Mouse (Mus musculus) adrenal gland, postnatal 4 days (tissue): Measurements from ENCODE around the gene Kdm4b. TPM values are rescaled to one million over a fixed set of nuclear protein-coding genes. Genes with fewer than 3 reads are reported as not detected.

Experiments used
- DNase-seq, 2 experiments: peaks; one replicate each; pipeline ENCODE4 v3.0.0; 2021 to 2022; ENCODE audit warnings: low spot score in 2 of 2, mixed read lengths in 2 of 2
- total RNA-seq, 2 experiments: library from RNA; stranded (reverse); gene quantifications; 2 replicates each; pipeline ENCODE4 v1.2.3; 2021

The Kdm4b gene
- total RNA-seq, 2 experiments from 2014 or later, result 50.1 to 54.1 TPM

DNA sequence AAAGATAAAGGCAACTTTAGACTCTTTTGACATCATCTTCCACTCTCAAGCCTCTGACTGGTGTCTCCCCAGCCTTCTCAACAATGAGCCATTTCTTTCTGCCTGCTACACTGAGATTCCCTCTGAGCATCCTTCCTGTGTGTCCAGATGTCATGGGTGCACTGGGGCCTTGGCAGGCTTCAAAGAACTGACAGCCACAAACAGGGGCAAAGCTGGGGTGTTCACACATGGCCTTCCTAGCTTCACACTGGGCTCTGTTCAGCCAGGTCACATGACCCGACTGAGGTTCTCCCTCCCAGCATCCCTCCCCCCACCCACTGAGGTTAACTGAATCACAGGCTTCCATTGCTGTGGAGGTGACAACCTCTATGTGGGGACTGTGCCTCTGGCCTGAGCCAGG is 29.7 kb upstream of the Kdm4b start:
- DNase-seq, result no peak

DNA sequence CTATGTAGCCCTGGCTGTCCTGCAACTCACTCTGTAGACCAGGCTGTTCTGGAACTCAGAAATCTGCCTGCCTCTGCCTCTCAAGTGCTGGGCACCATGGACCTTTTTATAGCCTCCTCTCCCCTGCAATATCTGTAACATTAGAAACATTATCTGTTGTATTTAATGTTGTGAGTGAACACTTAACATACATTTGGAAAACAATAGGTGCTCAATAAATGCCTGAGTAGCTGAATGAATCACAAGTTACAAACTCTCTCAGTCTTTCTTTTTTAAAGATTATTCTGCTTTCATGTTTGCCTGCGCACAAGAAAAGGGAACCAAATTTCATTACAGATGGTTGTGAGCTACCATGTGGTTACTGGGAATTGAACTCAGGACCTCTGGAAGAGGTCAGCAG is 27.6 kb upstream of the Kdm4b start:
- no peak for DNase-seq

DNA sequence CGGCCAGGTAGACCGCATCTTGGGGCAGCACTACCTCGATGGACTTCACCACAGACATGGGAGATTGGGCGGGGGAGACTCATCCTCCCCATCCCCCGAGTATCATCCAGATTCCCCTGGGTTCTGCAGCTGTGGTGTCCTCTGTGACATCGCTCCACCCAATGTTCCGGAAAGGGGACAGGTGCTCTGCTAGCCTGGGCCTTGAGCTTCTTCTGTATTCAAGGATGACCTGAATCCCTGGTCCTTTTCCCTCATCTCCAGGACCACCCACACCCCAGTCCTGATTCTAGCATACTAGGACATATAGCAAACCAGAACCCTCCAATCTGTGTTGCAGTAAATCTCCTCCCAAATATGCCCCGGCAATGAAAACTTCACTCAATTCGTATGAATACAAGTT is 25.7 kb upstream of the Kdm4b start, which contains the start of gene Arrdc5:
Gene Arrdc5, minus strand, starts transcription at position 101 of the 400 bp plus-strand sequence.
- DNase-seq, result no peak

DNA sequence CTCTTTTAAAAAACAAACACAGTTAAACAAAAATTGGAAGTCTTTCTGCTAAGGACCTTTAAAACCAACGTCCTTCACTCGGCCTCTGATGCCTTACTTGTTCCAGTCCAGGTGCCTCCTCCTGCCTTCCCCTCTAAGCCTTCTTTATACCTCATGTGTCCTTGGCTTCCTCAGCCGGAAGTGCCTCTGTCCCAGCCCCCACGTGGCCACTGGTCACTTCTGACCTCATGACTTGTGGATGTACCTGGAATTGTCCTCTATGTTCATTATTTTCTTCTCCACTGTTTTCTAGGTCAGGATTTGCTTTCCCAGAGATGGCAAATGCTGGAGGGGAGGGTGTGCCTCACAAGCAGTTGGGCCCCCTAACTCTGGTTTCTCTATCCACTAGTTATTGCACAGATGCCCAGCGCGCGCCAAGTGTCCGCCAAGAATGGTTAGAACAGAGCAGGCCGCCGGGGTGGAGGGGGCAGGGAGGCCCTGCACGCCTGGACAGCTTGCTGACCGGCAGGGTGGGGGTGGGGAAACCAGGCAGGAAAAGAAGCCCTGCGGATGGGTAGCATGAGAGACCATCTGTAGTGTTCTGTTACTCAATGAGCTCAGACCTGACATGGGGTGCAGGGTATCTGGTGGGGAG is 23.4 kb upstream of the Kdm4b start:
- DNase-seq, result peak; percentile 34 to 37

DNA sequence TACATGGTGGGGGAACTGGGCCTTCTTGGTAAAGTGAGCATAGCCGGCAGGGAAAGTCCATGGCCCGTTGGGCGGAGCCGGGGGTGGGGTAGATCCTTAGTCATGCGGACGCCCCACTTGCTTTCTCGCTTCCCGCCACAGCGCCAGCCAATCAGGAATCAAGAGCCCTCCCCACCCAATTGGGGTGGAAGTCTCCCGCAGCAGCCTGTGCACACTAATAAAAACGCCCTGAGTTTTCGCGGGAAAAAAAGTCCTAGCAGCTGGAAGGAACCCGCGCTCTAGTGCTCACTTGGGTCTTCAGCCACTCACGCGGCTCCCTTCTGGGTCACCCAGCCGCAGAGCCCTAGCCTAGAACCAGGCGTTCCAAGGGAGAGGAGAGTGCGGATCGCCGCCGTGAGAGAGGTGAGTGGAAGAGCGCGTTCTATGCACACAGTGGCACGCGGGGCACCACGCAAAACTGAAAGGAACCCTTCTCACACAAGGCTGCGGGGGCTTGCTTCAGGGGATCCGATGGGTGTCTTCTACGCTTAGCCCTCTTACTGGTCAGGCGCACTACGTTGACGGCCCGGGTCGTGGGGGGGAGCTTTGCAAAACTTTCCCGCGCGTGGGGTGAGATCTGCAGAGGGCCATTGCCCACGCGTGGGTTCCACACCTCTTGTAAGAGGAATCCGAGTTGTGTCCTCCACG is 22.6 kb upstream of the Kdm4b start, which contains the start of gene Uhrf1:
Gene Uhrf1, plus strand, starts transcription at position 162 of the 687 bp plus-strand sequence.
- DNase-seq, result peak; percentile 53 to 76

DNA sequence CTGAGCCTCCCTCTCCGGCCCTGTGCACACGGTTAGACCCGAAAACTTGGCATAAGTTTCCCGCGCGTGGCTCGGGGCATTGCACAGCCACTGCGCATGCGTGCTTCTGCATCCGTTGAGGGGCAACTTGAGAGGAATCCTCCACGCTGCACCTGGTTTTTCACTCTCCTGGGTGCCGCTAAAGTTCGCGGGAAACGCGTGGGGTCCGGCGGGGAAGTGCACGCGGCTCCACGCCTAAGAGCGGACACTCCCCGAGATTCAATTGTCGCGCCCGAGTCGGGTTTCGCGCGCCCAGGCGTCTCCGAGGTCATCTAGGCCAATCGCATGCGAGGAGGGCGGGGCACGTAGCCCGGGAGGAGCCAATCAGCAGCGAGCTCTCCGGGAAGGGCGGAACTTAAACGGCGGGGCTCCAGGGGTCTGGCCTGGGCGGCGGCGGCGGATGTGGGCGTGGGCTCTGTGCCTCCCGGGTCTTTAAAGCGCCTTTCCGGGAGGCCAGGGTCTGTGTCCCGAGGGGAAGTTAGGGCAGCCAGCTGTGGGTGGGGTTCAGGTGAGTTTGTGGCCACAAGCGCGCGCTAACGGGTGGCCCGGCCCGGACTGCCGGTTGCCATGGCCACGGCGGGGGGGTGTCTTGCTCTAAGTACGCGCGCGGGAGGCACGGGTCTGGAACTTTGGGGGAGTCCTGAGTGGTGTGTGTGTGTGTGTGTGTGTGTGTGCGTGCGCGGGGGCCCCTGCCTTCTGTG is 21.8 kb upstream of the Kdm4b start:
- peak; percentile 88 to 93 for DNase-seq

DNA sequence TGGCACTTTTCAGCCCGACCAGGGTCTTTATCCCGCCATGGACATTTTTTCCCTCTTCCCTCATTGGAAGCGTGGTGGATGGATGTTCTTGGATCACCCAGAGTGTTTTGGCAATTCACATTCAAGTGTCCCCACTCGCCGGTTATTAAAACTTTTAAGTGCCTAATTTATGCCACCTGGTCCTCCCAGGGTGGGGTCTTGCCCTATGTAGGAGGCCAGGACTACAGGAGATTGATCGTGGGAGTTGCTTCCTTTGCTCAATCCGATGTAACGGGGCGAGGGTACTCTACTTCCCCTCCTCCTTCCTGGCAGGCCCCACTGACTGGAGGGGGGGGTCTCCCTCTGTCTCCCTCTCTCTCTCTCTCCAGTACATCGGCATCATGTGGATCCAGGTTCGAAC is 21.1 kb upstream of the Kdm4b start:
- no peak for DNase-seq

DNA sequence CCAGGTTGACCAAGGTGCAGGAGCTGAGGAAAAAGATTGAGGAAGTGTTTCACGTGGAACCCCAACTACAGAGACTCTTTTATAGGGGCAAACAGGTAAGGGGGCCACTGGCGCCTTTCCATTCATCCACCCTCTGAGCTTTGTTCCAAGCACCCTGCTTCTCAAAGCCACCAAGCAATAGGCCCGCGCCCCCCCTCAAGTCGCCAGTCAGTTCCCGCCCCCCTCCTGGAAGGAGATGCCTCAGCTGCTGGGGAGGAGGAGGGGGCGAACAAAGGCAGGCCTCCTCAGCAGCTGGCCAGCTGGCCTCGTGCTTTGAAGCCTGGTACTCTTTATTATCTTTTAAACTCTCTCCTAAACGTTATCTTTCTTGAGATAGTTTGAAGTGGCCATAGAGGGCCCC is 20.7 kb upstream of the Kdm4b start:
- DNase-seq, result no peak

DNA sequence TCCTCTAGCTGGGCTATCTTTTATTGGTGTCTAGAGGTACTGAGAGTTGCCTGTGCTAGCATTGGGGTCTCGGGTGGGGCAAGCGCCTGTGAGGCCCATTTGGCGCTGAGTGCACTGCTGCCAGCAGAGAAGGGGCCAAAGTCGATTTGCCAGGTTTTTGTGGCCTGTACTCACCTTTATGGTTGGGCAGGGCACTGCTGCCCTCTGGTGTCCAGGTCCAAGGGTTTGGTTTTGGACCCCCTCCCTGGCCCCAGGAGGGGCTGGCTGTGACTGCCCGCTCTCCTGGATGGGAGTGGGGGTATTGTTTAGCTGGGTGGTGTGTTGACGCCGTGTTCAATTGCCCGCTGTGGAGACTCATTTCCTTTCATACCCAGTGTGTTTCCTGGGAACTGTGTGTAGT is 20.0 kb upstream of the Kdm4b start:
- DNase-seq, result no peak

DNA sequence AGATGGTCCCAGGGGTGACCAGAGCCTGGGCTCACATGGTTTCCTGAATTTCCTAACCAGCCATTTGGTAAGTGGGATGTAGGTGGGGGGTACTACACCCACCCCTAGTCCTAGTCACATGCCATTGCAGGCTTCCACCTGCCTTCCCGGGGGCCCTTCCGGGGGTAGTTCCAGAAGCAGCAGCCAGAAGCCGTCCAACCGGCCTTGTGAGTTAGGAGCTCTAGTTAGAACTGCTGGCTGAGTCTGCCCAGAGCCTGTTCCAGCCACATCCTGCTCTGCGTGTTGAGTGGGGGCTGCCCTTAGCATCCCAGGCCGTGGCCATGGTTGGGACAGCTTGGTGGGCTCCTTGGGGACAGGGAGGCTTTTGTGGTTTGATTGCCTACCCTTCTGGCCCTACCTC is 17.8 kb upstream of the Kdm4b start:
- DNase-seq, result no peak

DNA sequence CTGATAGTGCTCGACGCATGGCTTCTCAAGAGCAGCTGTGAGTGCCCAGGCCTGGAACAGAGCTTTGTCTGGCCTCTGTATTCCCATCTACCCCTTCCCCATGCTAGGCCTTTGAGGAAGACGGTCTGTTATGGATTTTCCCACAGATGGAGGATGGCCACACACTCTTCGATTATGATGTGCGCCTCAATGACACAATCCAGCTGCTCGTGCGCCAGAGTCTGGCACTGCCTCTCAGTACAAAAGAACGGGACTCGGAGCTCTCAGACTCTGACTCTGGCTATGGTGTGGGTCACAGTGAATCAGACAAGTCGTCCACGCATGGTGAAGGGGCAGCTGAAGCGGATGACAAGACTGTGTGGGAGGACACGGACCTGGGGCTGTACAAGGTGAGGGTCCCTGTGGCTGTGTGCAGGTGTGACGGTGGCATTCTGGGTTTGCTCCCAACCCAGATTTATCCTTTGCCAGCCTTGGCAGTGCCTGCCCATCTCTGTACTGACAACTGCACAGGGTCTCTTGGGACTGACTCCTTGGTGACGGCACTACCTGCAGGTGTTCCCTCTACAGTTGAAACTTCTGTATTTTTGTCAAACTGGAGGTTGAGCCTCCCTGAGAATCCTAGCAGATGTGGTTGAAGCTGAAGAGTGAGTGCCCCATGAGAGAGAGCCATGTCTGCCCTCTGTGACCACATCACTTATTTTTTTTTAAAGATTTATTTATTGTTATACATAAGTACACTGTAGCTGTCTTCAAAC is 16.5 kb upstream of the Kdm4b start:
- DNase-seq, result no peak

DNA sequence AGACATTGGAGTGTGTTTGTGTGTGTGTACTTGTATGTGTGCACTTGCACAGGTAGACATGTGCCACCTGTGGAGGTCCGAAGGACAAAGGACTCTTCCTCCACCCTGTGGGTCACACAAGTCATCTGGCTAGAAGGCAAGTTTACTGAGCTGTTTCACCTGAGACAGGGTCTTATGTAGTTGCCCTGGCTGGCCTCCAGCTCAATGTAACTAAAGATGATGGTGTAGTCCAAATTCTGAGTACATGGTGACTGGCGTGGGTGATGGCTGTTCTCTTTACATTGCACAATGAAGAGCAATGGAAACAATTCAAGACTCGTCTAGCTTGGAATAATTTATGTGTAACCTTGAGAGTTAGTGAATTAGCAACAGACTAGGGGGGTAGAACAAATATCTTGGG is 1.4 kb upstream of the Kdm4b start:
- DNase-seq, result no peak

DNA sequence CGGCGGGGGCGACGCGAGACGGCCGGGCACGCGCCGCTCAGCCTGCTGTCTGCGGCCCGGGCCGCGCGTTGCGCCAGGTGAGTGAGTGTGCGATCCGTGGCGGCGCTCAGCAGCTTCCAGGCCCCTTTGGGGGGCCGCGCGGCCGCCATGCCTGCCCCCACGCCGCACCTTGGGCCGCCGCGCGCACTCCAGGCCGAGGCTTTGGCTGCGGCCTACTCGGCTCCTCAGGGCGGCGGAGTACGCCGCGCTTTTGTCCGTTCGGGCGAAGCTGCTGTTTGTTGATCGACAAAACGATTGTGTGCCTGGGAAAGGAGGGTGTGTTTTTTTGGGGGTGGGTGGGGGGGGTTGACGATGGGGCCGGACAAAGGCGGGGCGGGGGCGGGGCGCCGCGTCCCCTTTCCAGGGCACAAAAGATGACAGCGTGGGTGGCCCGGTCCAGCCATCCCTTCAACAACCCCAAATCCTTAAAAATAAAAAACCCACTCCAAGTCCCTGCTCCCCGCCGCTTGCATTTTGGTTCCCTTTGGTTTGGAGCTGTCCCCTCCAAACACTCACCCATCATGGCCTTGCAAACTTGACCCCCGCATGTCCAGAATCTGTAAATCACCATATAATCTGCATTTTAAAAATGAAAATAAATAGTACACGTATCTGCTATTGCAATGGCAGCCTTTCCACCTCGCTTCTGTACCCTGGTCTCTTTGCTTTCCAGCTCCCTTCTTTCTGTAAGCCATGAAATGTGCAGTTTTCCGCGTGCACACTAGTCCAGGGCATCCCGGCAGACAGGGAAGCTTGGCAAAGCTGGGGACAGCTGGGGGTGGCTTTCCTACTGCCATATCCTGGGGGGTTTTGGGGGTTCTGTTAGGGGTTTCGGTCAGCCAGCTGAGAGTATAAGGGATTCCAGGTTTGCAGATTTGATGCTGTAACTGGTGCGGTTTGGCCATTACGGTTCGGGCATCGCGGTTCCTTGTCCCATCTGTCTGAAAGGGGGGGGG is 588 bp downstream of the Kdm4b start:
- DNase-seq, result no peak

DNA sequence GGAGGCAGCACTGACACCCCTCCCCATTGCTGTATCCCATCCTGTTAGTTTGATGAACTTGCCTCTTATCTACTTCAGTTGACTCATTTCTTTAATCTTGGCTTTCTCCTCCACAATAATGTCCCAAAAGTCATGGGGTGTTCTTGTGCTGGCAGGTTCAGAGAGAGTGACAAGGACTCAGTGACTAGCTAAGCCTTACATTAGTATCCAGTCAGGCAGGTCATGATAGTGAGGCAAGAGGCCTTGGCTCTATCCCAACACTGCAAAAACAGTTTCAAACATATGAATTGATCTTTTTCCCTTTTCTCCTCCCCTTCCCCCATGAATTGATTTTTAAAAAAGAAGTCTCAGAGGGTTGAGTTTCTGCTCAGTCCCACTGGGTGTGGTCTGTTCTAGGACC is 3.4 kb downstream of the Kdm4b start:
- no peak for DNase-seq

DNA sequence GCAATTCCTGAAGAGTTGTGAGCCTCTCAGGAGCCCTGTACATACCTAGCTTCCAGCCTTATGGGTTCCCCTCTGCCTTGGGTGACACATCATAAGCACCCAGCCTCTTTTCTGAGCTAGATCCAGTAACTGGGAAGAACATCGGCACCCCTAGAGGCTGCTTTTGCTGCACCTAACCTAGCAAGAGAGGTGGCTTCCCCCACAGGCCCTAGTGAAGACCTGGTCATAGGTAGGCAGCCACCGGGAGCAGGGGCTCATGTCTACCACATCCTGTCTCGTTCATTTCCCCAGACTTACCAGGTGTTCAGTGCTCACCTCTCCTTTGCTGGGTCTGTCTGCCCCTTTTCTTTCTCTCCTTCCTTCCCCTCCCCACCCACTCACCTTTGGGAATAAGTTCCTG is 4.5 kb downstream of the Kdm4b start:
- no peak for DNase-seq

DNA sequence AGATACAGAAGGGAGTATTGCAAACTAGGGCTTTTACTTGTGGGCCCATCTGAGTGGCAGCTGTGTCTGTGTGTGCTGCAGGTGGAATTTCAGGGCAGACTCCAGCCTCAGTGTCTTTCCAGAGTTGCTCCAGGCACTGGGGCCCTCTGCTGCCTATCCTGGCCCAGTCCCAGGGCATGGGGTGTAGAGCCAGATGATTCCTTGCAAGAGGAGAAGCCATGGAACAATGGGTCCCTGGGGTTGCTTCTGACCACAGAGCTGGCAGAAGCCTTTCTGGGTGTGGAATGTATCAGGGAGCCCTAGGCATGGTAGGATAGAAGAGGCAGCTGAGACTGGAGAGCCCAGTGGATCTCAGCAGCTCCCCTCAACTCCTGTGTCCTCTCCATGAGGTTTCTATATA is 5.4 kb downstream of the Kdm4b start:
- DNase-seq, result no peak

DNA sequence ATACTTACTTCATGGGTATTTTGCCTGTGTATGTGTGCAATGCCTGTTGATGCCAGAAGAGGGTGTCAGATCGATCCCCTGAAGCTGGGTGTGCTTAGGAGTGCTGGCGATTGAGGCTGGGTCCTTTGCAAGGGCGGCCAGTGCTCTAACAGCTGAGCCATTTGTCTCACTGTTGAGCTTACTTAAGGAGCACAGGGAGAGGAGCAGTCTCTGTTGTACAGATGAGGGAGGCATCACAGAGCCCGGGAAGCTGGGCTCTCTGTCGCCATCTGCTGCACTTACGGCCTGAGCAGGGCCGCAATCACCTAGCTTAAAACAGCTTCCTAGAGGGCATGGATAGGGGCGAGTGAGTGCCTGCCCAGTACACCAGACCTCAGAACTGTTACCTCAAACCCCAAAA is 7.1 kb downstream of the Kdm4b start:
- DNase-seq, result no peak

DNA sequence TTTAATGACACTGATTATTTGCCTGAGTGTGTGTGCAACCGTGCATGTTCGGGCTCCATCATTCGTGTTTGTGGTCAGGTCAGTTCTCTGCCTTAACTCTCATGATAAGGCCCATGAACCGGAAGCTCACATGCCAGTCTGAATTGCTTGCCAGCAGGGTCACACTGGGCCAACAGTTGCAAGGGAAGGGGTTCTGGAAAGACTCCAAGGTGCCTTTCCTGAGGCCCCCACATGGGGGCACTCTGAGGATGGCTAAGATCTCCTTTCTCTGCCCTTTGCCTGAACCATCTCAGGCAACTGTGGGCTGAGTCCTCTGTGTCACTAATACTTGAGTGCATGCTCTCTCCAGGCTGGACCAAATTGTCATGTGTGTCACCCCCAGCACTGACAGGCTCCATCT is 11.3 kb downstream of the Kdm4b start:
- peak in 1 of 2 experiments; percentile 37 for DNase-seq

DNA sequence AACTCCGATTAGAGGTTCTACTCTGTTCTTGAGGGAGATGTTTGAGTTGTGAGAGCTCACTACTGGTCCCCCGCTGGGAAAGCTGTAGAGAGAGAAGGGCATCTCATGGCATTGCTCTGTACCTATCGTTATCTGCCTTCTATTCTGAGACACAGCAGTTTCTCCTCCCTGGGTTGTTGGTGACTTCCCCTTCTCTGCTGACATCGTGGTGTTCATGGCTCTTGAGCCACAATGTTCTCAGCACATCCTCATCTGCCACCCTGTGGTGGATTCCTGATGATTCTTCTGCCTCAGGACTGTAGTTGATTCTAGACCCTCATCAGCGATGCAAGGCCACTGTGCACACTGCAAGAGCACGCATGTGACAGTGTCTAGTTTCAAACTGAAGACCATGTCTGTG is 11.9 kb downstream of the Kdm4b start:
- no peak for DNase-seq

DNA sequence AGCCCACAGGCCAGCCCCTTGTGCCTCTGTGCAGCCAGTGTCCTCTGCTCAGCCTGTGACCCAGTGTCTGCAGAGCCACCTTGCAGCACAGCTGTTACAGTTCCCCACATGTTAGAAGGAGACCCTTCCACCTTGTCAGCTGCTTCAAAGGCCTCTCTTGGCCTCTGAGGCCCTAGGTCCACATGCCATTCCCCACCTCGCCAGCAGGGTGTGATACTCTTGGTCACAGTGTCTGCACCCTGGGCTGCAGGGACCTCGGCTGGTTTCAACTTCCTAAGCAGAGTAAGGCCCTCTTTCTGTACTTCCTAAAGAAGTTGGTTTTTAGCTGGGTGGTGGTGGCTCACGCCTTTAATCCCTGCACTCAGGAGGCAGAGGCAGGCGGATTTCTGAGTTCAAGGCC is 13.0 kb downstream of the Kdm4b start:
- no peak for DNase-seq
